Mouse (Mus musculus): Measurements from ENCODE around the gene Tmem108. TPM values are rescaled to one million over a fixed set of nuclear protein-coding genes. Genes with fewer than 3 reads are reported as not detected.

The Tmem108 gene
- polyA plus RNA-seq, 1 experiment from 2014 or later = 4.6 TPM

- H3K36me3 ChIP-seq = no peaks in the 10 kb centered on the region
- WGBS (ENCODE audit: insufficient replicate concordance) = 80% methylated on average over 1 of the region's 1 CpGs
- no peak overlapping the region for H3K9ac ChIP-seq
- H3K27ac ChIP-seq = no peak overlapping the region
- H3K9me3 ChIP-seq (replicated peaks) = no peaks in the 10 kb centered on the region
- no peak for ATAC-seq
- H3K27me3 ChIP-seq (replicated peaks) = no peaks in the 10 kb centered on the region
- H3K4me1 ChIP-seq = no peaks in the 10 kb centered on the region
- no peak overlapping the region for H3K4me2 ChIP-seq
- H3K4me3 ChIP-seq = no peak overlapping the region
These were observed 61.4 kb downstream of the Tmem108 start for GRCm38 (mm10) chr9:103700240-103700639.

DNA sequence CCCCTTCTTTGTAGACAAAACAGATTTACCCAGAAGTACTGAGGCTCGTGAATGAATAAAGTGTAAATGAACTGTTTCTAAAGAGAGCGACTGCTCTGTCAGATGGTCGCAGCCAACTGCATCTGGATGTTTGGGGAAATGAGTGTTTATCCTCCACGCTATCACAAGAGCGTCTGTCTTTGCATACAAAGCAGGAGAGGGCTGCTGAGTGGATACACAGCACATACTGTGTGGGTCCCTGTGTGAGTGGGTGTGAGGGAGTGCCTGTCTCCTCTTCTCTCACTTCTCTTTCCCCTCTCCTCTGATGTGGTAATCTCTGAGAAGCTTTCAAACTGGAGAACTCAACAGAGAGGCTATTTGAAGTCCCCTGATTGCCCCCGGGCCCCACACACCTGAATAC is 64.7 kb downstream of the Tmem108 start:
- WGBS (ENCODE audit: insufficient replicate concordance) = 60% methylated on average over 6 of the region's 6 CpGs
- Histone ChIP-seq H3K27me3 (replicated peaks) (no peaks in the 10 kb centered on the region), H3K9ac (no peak overlapping the region), H3K9me3 (replicated peaks) (no peaks in the 10 kb centered on the region), H3K4me2 (no peak overlapping the region), H3K27ac (no peak overlapping the region), H3K4me3 (no peak overlapping the region), H3K36me3 (no peaks in the 10 kb centered on the region), H3K4me1 (no peaks in the 10 kb centered on the region)
- no peak for ATAC-seq

DNA sequence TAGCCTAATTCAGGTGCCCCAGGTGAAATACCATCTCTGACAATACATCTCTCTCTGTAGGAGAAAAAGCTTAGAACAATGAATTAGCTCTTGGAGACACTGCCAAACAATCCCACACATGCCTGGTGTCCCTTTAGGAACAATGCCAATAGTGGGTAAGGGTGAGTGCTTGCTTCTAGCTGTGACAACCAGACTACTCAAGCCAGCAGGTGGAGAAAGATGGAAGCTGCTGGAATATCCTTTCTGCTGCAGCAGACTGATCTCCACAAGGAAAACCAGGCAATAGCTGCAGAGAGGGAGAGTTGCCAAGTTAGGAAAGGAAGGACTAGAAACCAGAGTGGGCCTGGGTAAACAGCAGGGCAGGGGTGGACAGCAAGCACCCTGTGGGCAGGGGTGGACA is 67.8 kb downstream of the Tmem108 start:
- Histone ChIP-seq H3K36me3 (no peaks in the 10 kb centered on the region), H3K27me3 (replicated peaks) (no peaks in the 10 kb centered on the region), H3K9ac (no peak overlapping the region), H3K27ac (no peak overlapping the region), H3K4me3 (no peak overlapping the region), H3K4me1 (no peaks in the 10 kb centered on the region), H3K4me2 (no peak overlapping the region), H3K9me3 (replicated peaks) (no peaks in the 10 kb centered on the region)
- no peak for ATAC-seq

DNA sequence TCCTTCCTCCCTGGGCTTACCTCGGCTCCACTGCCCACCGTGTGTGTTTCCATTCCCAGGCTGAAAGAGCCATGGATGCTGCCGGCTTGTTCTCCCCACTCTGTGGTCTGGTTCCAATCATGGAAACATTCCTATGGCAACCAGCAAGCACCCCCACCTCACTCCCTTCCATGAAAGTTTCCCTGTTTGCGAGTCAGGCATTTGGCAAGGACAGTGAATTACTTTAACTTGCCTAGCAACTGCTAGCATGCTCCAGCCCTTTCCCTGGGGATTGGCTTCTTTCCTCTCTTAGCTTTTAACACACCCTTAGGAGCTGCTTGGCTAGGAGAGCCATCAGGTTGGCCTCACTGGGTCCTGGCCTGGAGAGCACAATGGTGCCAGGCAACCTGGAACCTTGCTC is 68.9 kb downstream of the Tmem108 start:
- H3K4me1 ChIP-seq = no peaks in the 10 kb centered on the region
- no peaks in the 10 kb centered on the region for H3K9me3 ChIP-seq (replicated peaks)
- H3K27me3 ChIP-seq (replicated peaks) = no peaks in the 10 kb centered on the region
- 54% methylated on average over 4 of the region's 4 CpGs for WGBS (ENCODE audit: insufficient replicate concordance)
- H3K27ac ChIP-seq = no peak overlapping the region
- no peaks in the 10 kb centered on the region for H3K36me3 ChIP-seq
- no peak for ATAC-seq
- no peak overlapping the region for H3K4me3 ChIP-seq
- H3K9ac ChIP-seq = no peak overlapping the region
- H3K4me2 ChIP-seq = no peak overlapping the region

GRCm38 (mm10) chr9:103691847-103692246 is 69.8 kb downstream of the Tmem108 start:
- WGBS (ENCODE audit: insufficient replicate concordance) = 83% methylated on average over 9 of the region's 9 CpGs
- no peak overlapping the region for H3K27ac ChIP-seq
- no peaks in the 10 kb centered on the region for H3K9me3 ChIP-seq (replicated peaks)
- H3K27me3 ChIP-seq (replicated peaks) = no peaks in the 10 kb centered on the region
- no peaks in the 10 kb centered on the region; the same call in 1 of the 2 replicates for H3K4me1 ChIP-seq
- H3K36me3 ChIP-seq = no peaks in the 10 kb centered on the region
- H3K4me3 ChIP-seq = no peak overlapping the region
- no peak overlapping the region for H3K9ac ChIP-seq
- no peak overlapping the region for H3K4me2 ChIP-seq
- no peak for ATAC-seq

- H3K9me3 ChIP-seq (replicated peaks) = no peaks in the 10 kb centered on the region
- H3K27ac ChIP-seq = no peak overlapping the region
- H3K4me3 ChIP-seq = no peak overlapping the region
- no peaks in the 10 kb centered on the region for H3K27me3 ChIP-seq (replicated peaks)
- ATAC-seq = no peak
- H3K4me1 ChIP-seq = no peaks in the 10 kb centered on the region; the same call in 1 of the 2 replicates
- H3K9ac ChIP-seq = no peak overlapping the region
- WGBS (ENCODE audit: insufficient replicate concordance) = 45% methylated on average over 3 of the region's 3 CpGs
- no peaks in the 10 kb centered on the region for H3K36me3 ChIP-seq
- no peak overlapping the region for H3K4me2 ChIP-seq
These were observed 71.2 kb downstream of the Tmem108 start for GRCm38 (mm10) chr9:103690446-103690845.

DNA sequence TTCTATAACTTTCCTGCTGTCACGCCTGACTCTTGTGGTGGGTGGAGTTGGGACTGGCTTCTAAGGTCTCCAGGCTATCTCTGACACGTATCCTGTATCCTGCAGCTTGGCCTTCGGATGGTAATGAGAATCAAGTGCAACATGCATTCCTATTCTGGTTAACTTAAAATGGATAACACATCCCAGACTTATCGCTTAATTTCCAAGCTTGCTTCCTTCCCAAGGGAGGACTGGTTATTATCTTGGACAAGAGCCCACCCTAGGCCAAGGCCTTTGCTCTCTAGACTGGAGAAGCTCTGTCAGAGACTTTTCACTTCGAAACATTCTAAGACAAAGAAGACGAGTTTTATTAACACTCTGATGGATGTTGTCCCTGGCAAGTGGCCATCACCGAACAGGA is 71.9 kb downstream of the Tmem108 start:
- no peaks in the 10 kb centered on the region for H3K27me3 ChIP-seq (replicated peaks)
- no peak overlapping the region for H3K9ac ChIP-seq
- H3K9me3 ChIP-seq (replicated peaks) = no peaks in the 10 kb centered on the region
- H3K36me3 ChIP-seq = no peaks in the 10 kb centered on the region
- H3K27ac ChIP-seq = no peak overlapping the region
- no peak for ATAC-seq
- H3K4me2 ChIP-seq = no peak overlapping the region
- H3K4me1 ChIP-seq = no peaks in the 10 kb centered on the region; the same call in 1 of the 2 replicates
- WGBS (ENCODE audit: insufficient replicate concordance) = 64% methylated on average over 7 of the region's 7 CpGs
- no peak overlapping the region for H3K4me3 ChIP-seq

DNA sequence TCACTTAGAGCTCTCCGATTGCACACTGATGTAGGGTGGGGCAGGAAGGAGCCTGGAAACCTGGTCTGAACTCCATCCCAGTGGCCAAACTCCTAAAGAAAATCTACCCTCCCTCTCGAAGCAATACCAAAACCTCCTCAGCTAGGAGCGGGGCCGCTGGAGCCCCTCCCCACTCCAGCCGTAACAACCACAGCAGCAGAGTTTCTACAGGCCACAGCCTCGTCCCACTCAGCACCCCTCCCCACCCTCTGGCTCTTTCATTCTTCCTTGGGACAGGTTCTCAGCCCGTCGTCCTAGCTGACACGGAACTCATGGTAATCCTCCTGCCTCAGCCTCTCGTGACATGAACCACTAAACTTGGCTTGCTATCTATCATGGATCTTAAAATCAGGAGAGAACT is 72.6 kb downstream of the Tmem108 start:
- Histone ChIP-seq H3K36me3 (no peaks in the 10 kb centered on the region), H3K9ac (no peak overlapping the region), H3K4me1 (no peaks in the 10 kb centered on the region; the same call in 1 of the 2 replicates), H3K27ac (no peak overlapping the region), H3K4me3 (no peak overlapping the region), H3K27me3 (replicated peaks) (no peaks in the 10 kb centered on the region), H3K9me3 (replicated peaks) (no peaks in the 10 kb centered on the region), H3K4me2 (no peak overlapping the region)
- 73% methylated on average over 10 of the region's 10 CpGs for WGBS (ENCODE audit: insufficient replicate concordance)
- no peak for ATAC-seq

DNA sequence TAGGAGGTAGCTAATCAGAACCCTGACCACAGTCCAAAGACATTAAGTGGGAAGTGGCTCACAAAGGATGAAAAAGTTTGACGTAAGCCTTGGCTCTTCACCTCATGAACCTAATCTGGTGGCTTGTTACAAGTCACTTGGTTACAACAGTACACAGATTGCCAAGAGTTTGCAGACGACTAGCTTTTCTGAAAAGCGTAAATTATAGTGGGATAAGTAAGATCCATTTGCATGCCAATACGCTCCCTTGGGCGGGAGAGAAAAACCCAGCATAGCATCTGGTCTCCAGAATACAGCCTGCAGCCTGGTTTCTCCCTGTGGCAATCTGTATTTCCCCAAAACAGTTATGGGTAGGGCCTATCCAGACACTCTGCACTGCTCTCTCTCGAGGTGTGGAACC is 74.5 kb downstream of the Tmem108 start:
- whole genome bisulfite sequencing (ENCODE audit: insufficient replicate concordance) = 67% methylated on average over 6 of the region's 6 CpGs

GRCm38 (mm10) chr9:103681741-103682330 is 79.8 kb downstream of the Tmem108 start:
- no peak for ATAC-seq
- Histone ChIP-seq H3K4me2 (no peak overlapping the region), H3K27me3 (replicated peaks) (no peaks in the 10 kb centered on the region), H3K36me3 (no peaks in the 10 kb centered on the region), H3K4me3 (no peak overlapping the region), H3K27ac (no peak overlapping the region), H3K9me3 (replicated peaks) (no peaks in the 10 kb centered on the region), H3K4me1 (no peaks in the 10 kb centered on the region; the same call in 1 of the 2 replicates), H3K9ac (no peak overlapping the region)
- WGBS (ENCODE audit: insufficient replicate concordance) = 33% methylated on average over 4 of the region's 4 CpGs

More for the DNA sequence above, 74.5 kb downstream of the Tmem108 start:
- Histone ChIP-seq H3K4me1 (no peaks in the 10 kb centered on the region; the same call in 1 of the 2 replicates), H3K36me3 (no peaks in the 10 kb centered on the region), H3K9ac (no peak overlapping the region), H3K27me3 (replicated peaks) (no peaks in the 10 kb centered on the region), H3K9me3 (replicated peaks) (no peaks in the 10 kb centered on the region), H3K4me2 (no peak overlapping the region), H3K27ac (no peak overlapping the region), H3K4me3 (no peak overlapping the region)
- ATAC-seq = no peak

- no peak for ATAC-seq
- Histone ChIP-seq H3K4me2 (no peak overlapping the region), H3K9me3 (replicated peaks) (no peaks in the 10 kb centered on the region), H3K9ac (no peak overlapping the region), H3K4me3 (no peak overlapping the region), H3K4me1 (no peaks in the 10 kb centered on the region), H3K27me3 (replicated peaks) (no peaks in the 10 kb centered on the region), H3K27ac (no peak overlapping the region), H3K36me3 (no peaks in the 10 kb centered on the region)
- WGBS (ENCODE audit: insufficient replicate concordance) = 45% methylated on average over 2 of the region's 2 CpGs
These were observed 82.4 kb downstream of the Tmem108 start for GRCm38 (mm10) chr9:103679234-103679633.

GRCm38 (mm10) chr9:103678531-103679060 is 83.0 kb downstream of the Tmem108 start:
- Histone ChIP-seq H3K27ac (no peak overlapping the region), H3K27me3 (replicated peaks) (no peaks in the 10 kb centered on the region), H3K9me3 (replicated peaks) (no peaks in the 10 kb centered on the region), H3K4me2 (no peak overlapping the region), H3K4me3 (no peak overlapping the region), H3K36me3 (no peaks in the 10 kb centered on the region), H3K4me1 (no peaks in the 10 kb centered on the region), H3K9ac (no peak overlapping the region)
- WGBS (ENCODE audit: insufficient replicate concordance) = 46% methylated on average over 7 of the region's 7 CpGs
- ATAC-seq = no peak

GRCm38 (mm10) chr9:103677811-103678210 is 83.8 kb downstream of the Tmem108 start:
- Histone ChIP-seq H3K27me3 (replicated peaks) (no peaks in the 10 kb centered on the region), H3K27ac (no peak overlapping the region), H3K9me3 (replicated peaks) (no peaks in the 10 kb centered on the region), H3K36me3 (no peaks in the 10 kb centered on the region), H3K4me3 (no peak overlapping the region), H3K9ac (no peak overlapping the region), H3K4me2 (no peak overlapping the region), H3K4me1 (no peaks in the 10 kb centered on the region)
- 63% methylated on average over 5 of the region's 5 CpGs for WGBS (ENCODE audit: insufficient replicate concordance)
- ATAC-seq = no peak
